Mouse (Mus musculus) lung, adult 18-20 months (tissue): ENCODE results near the gene Rab44.
"Not testable (repeated sequence)": the region's sequence is repeated elsewhere in the genome, so short reads cannot be mapped to it uniquely, and the experiment has no call there.

Experiments
- DNase-seq, 2 experiments: peaks; one replicate each; pipeline ENCODE4 v3.0.0; 2022; ENCODE audit warnings: mixed read lengths in 2 of 2

Gene Rab44

DNA sequence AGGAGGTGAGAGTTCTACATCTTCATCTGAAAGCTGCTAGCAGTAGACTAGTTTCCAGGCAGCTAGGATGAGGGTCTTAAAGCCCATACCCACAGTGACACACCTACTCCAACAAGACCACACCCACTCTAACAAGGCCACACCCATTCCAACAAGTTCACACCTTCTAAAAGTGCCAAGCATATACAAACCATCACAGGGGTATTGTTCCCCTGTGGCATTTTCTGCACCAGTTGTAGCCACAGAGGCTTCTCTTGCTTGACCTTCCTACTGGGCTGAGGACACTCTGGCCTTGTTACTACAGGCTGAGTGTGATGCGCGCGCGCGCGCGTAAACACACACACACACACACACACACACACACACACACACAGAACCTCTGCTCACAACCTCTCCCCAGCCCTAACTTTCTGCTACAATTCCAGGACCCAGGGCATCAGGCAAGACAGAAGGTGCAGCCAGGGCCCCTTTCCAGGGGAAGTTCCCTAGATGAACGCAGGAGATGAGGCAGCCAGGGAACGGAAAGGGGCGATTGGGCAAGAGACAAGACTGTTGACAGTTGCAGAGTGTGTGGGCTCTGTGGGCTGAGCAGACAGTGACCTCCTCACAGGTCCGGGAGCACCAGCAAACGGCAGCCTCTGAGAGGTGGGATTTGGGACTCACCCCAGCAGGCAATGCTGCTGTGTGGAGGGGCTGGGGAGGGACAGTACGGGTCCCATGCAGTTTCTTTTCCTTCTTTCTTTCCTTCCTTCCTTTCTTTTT lies at the start of gene Rab44:
Gene Rab44, plus strand, starts transcription at position 555 of the 762 bp plus-strand sequence.
- DNase-seq: peak in 1 of 2 experiments; percentile 44

DNA sequence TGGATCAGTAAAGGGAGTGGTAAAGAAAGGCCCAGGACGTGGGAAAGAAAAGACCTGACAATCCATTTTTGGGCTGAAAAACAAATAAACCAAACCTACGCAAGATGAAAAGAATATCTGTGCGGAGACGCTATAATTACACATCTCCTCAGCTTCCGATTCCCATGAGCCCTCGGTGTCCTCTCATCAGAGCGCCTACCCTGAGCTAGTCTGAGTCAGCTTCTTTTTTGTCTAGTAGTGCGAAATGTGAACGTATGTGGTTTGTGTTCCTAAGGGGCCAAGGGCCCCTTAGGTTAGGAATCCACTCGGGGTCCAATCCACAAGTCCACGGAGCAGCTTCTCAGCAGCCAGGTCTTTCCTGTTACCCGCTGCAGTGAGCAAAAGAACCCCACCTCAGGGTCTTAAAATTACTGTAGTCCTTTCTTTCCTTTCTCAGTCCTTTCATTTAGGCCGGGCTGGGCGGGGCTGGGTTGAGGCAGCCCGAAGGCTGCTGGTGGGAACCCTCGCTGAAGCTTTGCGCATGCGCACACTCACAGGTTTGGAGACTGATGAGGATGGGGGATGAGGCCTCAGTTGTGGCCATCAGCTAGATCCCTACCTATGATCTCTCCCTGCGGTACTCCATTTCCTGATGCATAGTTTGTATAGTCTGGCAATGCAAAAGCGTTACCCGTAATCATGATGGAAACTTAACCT lies 48.6 kb upstream of the Rab44 start:
- DNase-seq: no peak

- DNase-seq: no peak
Measured at GRCm38 (mm10) chr17:29065971-29066370, 48.0 kb upstream of the Rab44 start.

DNA sequence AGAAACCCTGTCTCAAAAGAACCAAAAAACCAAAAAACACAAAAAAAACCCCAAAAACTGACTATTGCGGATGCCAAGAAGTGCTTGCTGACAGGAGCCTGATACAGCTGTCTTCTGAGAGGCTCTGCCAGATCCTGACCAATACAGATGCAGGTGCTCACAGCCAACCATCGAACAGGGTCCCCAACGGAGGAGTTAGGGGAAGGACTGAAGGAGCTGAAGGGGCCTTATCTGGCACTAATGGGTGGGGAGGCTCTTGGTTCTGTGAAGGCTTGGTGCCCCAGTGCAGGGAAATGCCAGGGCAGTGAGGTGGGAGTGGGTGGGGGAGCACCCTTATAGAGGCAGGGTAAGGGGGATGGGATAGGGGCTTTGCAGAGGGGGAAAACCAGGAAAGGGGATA lies 46.5 kb upstream of the Rab44 start:
- not testable (repeated sequence) for DNase-seq

- DNase-seq: no peak
Measured at GRCm38 (mm10) chr17:29067847-29068246, 46.1 kb upstream of the Rab44 start.

GRCm38 (mm10) chr17:29069063-29069462 lies 44.9 kb upstream of the Rab44 start:
- no peak for DNase-seq

- DNase-seq: no peak
Measured at GRCm38 (mm10) chr17:29071820-29072219, 42.1 kb upstream of the Rab44 start.

DNA sequence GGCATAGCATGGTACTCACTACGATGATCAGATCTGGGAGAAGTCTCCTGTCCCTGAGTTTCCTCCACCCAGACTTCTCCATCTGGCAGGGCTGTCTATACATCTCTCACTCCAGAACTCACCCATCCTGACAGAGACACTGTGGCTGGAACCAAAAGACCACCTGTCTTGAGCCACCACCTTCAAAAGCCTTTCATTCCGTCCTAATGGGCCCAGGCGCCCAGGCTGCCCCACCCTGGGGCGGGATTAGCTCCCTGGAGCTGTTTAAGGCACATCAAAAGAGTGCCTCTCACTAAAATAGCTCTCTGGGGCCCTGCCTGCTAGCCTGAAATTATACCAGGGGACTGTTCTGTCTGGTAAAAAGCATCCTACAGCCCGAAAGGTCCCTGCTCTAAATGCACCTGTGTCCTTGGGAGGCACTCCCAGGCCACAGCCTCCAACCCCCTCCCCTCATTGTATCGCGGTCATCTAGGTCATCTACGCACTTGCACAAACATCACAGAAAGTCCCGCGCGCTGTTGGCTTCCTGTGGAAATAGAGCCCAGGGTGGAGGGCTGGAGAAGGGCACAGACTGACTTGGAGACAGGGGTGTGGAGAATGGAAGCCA lies 41.1 kb upstream of the Rab44 start:
- peak in 1 of 2 experiments; percentile 54 for DNase-seq

DNA sequence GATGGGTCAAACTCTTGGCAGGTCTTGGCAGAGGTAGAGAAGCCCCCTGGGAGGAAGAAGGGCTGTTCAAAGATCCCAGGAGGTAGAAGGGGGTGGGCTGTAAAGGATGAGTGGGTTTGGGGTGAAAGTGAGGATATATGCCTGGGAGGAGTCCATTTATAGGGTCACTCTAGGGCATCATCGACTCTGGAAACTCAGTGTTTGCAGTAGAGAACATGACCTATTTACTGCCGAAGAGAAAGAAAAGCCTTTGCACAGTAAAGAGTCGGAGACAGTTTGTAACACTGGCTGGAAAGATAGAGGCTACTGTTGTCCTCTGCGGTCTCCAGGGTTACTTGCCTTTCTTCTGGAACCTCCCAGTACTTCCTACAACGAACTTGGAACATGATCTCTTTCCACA lies 40.6 kb upstream of the Rab44 start:
- no peak for DNase-seq

- no peak for DNase-seq
Measured at GRCm38 (mm10) chr17:29074085-29074484, 39.9 kb upstream of the Rab44 start.

- DNase-seq: no peak
Measured at GRCm38 (mm10) chr17:29076235-29076634, 37.7 kb upstream of the Rab44 start.

GRCm38 (mm10) chr17:29077786-29078509 lies 36.0 kb upstream of the Rab44 start:
- peak; percentile 70 to 78 for DNase-seq

- DNase-seq: peak; percentile 88 to 90
Measured at GRCm38 (mm10) chr17:29078519-29079383, 35.2 kb upstream of the Rab44 start.

DNA sequence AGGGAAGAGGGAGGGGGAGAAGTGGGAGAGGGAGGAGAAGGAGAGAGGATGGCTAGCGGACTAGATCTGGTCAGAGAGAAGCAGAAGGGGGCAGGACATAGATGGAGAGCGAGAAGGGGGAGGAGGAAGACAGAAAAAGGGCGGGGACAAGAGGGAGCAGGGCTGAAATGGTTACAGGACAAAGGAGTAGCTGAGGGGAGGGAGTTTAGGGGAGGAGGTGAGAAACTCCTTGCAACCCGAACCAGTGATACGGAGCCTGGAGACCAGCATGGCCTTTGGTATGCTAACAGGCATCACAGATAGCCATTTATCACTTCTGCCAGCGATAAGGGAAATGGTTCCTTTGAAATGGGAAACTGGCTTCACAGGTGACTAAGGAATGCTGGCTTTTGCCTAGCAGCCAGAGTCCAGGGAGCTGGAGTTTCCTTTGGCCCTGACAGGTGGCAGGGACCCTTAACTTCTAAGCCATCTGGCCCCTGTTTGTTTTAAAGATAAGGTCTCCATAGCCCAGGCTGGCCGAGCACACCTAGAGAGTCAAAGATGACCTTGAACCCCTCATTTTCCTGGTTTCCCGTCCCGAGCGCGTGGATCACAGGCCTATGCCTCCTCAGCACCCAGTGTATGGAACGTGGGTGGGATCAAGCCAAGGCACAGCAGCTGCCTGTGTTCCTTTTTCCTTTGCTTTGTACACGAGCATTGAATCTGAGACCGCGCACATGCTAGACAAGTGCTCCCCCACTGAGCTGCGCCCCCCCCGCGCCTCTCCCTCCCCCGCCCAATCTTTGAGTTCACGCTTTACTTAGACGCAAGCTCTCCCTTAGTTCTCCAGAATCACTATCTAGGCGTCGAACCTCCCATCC lies 33.0 kb upstream of the Rab44 start:
- no peak for DNase-seq

GRCm38 (mm10) chr17:29081618-29082381 lies 32.1 kb upstream of the Rab44 start:
- no peak for DNase-seq

DNA sequence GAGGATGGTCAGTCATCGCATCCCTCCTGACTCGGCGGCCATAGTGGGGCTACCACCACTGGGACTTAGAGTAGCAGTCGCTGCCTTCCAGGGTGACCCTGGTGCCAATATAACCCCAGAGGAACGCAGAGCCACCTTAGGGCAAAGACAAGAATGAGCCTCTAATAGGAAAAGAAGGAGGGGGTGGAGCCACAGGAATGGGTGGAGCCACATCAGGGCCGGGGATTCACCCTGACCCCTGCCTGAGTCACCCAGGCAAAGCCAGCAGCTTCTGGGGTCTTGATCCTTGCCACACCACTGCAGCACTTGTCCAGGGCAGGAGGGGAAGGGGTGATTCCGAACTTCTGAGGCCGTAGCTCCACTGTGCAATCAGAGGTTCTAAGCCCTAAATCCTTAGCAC lies 30.4 kb upstream of the Rab44 start:
- peak in 1 of 2 experiments; percentile 1 for DNase-seq

- DNase-seq: peak in 1 of 2 experiments; percentile 3
Measured at GRCm38 (mm10) chr17:29084656-29085055, 29.3 kb upstream of the Rab44 start.

GRCm38 (mm10) chr17:29085266-29085665 lies 28.7 kb upstream of the Rab44 start:
- DNase-seq: peak in 1 of 2 experiments; percentile 2

DNA sequence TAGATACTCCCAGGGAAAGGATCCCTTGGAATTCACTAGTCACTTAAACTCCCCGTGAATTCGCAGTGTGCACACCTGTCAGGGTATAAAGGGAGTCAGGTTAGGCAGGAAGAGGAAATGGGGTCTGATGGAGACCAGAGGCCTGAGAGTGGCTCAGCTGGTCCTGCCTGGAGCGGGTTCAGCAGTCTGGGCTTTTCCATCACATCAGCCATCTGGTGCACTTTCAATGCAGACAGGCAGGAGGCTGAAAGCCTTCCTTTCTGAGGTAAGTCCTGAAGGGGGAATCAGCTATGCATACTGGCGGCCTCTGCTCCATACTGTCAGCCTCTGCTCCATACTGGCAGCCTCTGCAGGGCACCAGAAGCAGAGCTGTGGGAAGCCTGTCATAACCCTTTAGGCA lies 27.0 kb upstream of the Rab44 start:
- DNase-seq: peak in 1 of 2 experiments; percentile 2

DNA sequence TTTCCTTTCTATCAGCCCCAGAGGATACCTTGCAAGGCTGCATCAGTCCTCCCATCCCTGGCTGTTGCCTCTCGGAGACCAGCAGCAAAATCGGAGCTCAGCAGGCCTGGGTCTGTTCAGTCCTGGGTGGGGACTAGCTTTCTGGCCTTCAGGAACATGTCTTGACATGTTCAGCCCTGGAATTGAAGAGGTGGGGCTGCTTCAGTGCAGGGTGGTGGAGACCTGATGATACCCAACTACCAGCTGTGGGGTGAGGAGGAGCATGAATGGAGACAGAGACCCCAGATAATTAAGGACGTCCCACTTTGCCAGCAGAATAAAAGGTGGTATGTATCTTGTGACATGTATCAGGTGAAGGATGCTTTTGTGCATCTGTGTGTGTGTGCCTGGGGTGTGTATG lies 23.2 kb upstream of the Rab44 start, which contains the start of gene Cdkn1a:
Gene Cdkn1a, plus strand, starts transcription at position 201 of the 400 bp plus-strand sequence.
- DNase-seq: no peak
